Mouse (Mus musculus): ENCODE measurements around the gene Gps2. TPM values are rescaled to one million over a fixed set of nuclear protein-coding genes. Genes with fewer than 3 reads are reported as not detected.
A peak's percentile ranks its signal among the peaks of the same experiment; 100 is the strongest.

The Gps2 gene
- polyA plus RNA-seq, 1 experiment from 2014 or later: 62.9 TPM

DNA sequence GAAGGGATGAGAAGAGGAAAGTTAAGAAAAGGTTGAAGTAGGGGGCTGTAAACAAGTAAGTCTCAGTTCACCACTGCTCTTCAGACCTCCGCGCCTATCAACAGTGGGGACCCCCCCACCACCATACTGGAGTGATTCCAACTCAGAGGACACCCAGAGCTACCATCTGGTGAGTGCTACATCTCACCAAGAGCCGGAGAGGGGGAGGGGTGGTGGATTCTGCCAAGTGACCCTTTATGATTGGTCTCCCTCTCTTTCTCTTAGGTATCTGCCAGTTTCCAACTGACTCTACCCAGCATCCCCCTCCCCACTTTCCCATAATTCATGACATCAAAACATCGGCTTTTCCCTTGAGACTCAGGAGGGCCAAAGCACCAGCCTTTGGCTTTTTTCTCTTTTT lies 27.3 kb downstream of the Gps2 start:
- peak; percentile 39 for DNase-seq (ENCODE audit: low spot score)
- ATAC-seq: no peak
- 73% methylated on average over 4 of the region's 4 CpGs for whole genome bisulfite sequencing

GRCm38 (mm10) chr11:69945216-69945615 lies 31.5 kb downstream of the Gps2 start:
- DNase-seq (ENCODE audit: low spot score) (no peak), ATAC-seq (no peak)
- Histone ChIP-seq H3K27me3 (replicated peaks; ENCODE audit: control insufficient read depth, insufficient read depth, low read length) (no peaks in the 10 kb centered on the region), H3K4me3 (ENCODE audit: low read depth, low read length) (no peak overlapping the region), H3K36me3 (ENCODE audit: control insufficient read depth, insufficient read depth, low read length) (peaks cover 11% of the 10 kb centered on the region), H3K9me3 (replicated peaks; ENCODE audit: control insufficient read depth, low read length) (no peaks in the 10 kb centered on the region), H3K4me2 (ENCODE audit: low read length) (no peak overlapping the region), H3K9ac (ENCODE audit: low read length) (no peak overlapping the region), H3K4me1 (ENCODE audit: control insufficient read depth, insufficient read depth, low read length) (peaks cover 10% of the 10 kb centered on the region), H3K27ac (ENCODE audit: low read depth, low read length) (no peak overlapping the region)
- WGBS: 86% methylated on average over 13 of the region's 13 CpGs

More for the DNA sequence above, 27.3 kb downstream of the Gps2 start:
- Histone ChIP-seq H3K4me2 (ENCODE audit: low read length) (no peak overlapping the region), H3K4me3 (ENCODE audit: low read depth, low read length) (no peak overlapping the region), H3K4me1 (ENCODE audit: control insufficient read depth, insufficient read depth, low read length) (peaks cover 2% of the 10 kb centered on the region; the same call in 1 of the 2 replicates), H3K27ac (ENCODE audit: low read depth, low read length) (no peak overlapping the region), H3K27me3 (replicated peaks; ENCODE audit: control insufficient read depth, insufficient read depth, low read length) (peaks cover 9% of the 10 kb centered on the region; the same call in 1 of the 2 replicates), H3K9me3 (replicated peaks; ENCODE audit: control insufficient read depth, low read length) (no peaks in the 10 kb centered on the region), H3K9ac (ENCODE audit: low read length) (no peak overlapping the region), H3K36me3 (ENCODE audit: control insufficient read depth, insufficient read depth, low read length) (peaks cover 11% of the 10 kb centered on the region)

- WGBS: 91% methylated on average over 18 of the region's 18 CpGs
- ATAC-seq (no peak), DNase-seq (ENCODE audit: low spot score) (no peak)
- Histone ChIP-seq H3K36me3 (ENCODE audit: control insufficient read depth, insufficient read depth, low read length) (peaks cover 11% of the 10 kb centered on the region), H3K9ac (ENCODE audit: low read length) (no peak overlapping the region), H3K27me3 (replicated peaks; ENCODE audit: control insufficient read depth, insufficient read depth, low read length) (no peaks in the 10 kb centered on the region), H3K27ac (ENCODE audit: low read depth, low read length) (no peak overlapping the region), H3K4me2 (ENCODE audit: low read length) (peak overlapping the region; percentile 59; the same call in 1 of the 2 replicates), H3K9me3 (replicated peaks; ENCODE audit: control insufficient read depth, low read length) (no peaks in the 10 kb centered on the region), H3K4me1 (ENCODE audit: control insufficient read depth, insufficient read depth, low read length) (peaks cover 10% of the 10 kb centered on the region), H3K4me3 (ENCODE audit: low read depth, low read length) (no peak overlapping the region)
Measured at GRCm38 (mm10) chr11:69945997-69946891, 32.6 kb downstream of the Gps2 start.

DNA sequence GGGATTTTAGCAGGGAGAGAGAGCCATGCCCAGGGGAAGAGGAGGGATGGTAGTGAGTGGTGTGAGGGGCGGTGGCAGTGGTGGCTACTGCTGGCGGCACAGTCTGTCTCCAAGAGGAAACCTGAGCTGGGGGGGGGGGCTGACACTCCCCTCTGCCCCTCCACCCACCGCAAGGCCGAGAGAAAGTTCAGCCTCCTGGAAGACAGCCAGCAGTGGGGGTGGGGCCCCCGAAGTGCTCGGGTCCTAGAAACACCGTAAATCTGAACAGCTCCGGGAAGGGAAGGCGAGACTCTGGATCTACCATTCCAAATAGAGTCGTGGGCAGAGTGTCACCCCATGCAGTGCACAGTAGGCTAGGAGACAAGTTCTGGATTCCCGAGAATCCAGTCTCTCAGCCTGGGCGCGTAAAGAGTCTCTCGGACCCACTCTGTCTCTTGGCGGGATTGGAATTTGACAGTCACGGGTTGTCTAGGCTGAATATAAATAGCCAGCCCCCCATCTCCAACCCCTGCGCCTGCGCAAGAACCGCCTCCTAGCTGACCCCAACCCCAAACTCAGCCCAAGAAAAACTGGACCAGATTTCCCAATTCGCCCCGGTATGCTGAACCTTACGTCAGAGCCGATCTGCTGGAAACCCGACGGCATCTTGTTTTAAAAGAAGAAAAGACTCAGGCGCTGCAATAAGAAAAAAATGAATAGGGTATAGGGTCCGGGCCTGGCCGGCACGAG lies 33.8 kb downstream of the Gps2 start:
- Histone ChIP-seq H3K4me1 (ENCODE audit: control insufficient read depth, insufficient read depth, low read length) (peaks cover 10% of the 10 kb centered on the region), H3K36me3 (ENCODE audit: control insufficient read depth, insufficient read depth, low read length) (peaks cover 11% of the 10 kb centered on the region), H3K4me3 (ENCODE audit: low read depth, low read length) (peak overlapping the region; percentile 43), H3K27me3 (replicated peaks; ENCODE audit: control insufficient read depth, insufficient read depth, low read length) (no peaks in the 10 kb centered on the region), H3K9ac (ENCODE audit: low read length) (peak overlapping the region; percentile 59), H3K9me3 (replicated peaks; ENCODE audit: control insufficient read depth, low read length) (no peaks in the 10 kb centered on the region), H3K27ac (ENCODE audit: low read depth, low read length) (peak overlapping the region; percentile 39; the same call in 1 of the 2 replicates), H3K4me2 (ENCODE audit: low read length) (peak overlapping the region; percentile 59)
- ATAC-seq: peak; percentile 38
- DNase-seq (ENCODE audit: low spot score): peak; percentile 53
- under 1% methylated on average over 29 of the region's 29 CpGs for WGBS

DNA sequence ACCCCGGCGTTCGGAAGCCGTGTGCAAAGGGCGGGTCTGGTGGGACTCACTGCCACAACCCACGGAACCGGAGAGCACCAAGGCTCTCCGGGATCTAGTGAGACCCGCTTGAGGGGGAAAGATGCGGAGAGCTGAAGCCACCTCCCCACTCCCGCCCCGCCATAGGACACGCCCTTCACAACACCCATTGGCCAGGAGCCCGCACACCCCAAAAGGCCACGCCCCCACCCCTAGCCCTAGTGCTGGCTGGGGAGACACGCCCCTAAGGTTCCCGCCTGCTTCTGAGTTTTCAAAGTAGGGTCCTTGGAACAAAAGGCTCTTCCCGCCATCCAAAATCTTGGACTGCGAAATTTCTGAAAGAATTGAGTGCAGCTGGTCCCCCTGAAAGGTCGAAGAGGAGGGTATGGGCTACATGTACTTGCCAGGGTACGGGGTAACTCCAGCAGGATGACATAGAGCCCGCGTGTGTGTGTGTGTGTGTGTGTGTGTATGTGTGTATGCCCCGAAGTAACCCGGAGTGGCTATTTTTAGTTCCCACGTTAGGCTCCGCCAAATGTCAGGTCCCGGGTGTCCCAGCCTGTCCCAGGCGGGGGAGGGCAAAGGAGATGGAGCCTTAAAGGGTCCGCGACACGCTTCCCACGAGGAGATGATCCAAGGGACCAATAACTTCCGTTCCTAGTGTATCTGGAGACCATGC lies 34.5 kb downstream of the Gps2 start, which contains the start of gene Slc2a4:
TSS of gene Slc2a4 (minus strand) at position 123 of the 697 bp plus-strand sequence.
- peaks cover 10% of the 10 kb centered on the region for H3K4me1 ChIP-seq (ENCODE audit: control insufficient read depth, insufficient read depth, low read length)
- H3K36me3 ChIP-seq (ENCODE audit: control insufficient read depth, insufficient read depth, low read length): peaks cover 9% of the 10 kb centered on the region

DNA sequence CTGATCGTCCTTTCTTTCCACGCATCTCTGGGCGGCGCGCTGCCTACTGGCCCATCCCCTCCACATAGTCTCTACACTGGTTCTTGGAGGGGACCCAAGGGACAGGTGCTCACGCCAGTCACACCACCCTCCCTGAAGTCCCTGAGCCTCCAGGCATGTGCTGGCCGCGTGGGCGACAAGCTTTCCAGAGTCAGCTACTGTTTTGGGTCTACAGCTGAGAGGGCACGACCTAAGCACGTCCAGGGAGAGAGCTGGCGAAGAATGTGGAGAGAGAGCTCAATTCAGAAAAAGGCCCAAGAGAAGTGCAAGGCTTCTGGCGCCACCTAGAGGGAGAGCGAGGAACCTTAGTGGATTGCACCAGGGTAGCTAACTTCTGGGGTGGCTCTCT lies 35.1 kb downstream of the Gps2 start:
- Histone ChIP-seq H3K9ac (ENCODE audit: low read length) (peak overlapping the region; percentile 59), H3K4me3 (ENCODE audit: low read depth, low read length) (peak overlapping the region; percentile 43), H3K4me1 (ENCODE audit: control insufficient read depth, insufficient read depth, low read length) (peaks cover 10% of the 10 kb centered on the region), H3K36me3 (ENCODE audit: control insufficient read depth, insufficient read depth, low read length) (peaks cover 8% of the 10 kb centered on the region), H3K27ac (ENCODE audit: low read depth, low read length) (peak overlapping the region; percentile 80), H3K27me3 (replicated peaks; ENCODE audit: control insufficient read depth, insufficient read depth, low read length) (no peaks in the 10 kb centered on the region), H3K9me3 (replicated peaks; ENCODE audit: control insufficient read depth, low read length) (no peaks in the 10 kb centered on the region), H3K4me2 (ENCODE audit: low read length) (peak overlapping the region; percentile 59)
- 0% methylated on average over 14 of the region's 14 CpGs for WGBS
- ATAC-seq: peak; percentile 63
- DNase-seq (ENCODE audit: low spot score): peak; percentile 90

More for the DNA sequence above, 34.5 kb downstream of the Gps2 start, which contains the start of gene Slc2a4:
- Histone ChIP-seq H3K4me2 (ENCODE audit: low read length) (peak within 1 kb of the TSS; percentile 59), H3K9ac (ENCODE audit: low read length) (peak within 1 kb of the TSS; percentile 59), H3K9me3 (replicated peaks; ENCODE audit: control insufficient read depth, low read length) (no peaks in the 10 kb centered on the region), H3K27me3 (replicated peaks; ENCODE audit: control insufficient read depth, insufficient read depth, low read length) (no peaks in the 10 kb centered on the region), H3K4me3 (ENCODE audit: low read depth, low read length) (peak within 1 kb of the TSS; percentile 43), H3K27ac (ENCODE audit: low read depth, low read length) (peak within 1 kb of the TSS; percentile 80)
- under 1% methylated on average over 33 of the region's 34 CpGs for WGBS
- ATAC-seq (peak; percentile 96), DNase-seq (ENCODE audit: low spot score) (peak; percentile 96)

- no peak for DNase-seq (ENCODE audit: low spot score)
- Histone ChIP-seq H3K4me3 (ENCODE audit: low read depth, low read length) (no peak overlapping the region), H3K27ac (ENCODE audit: low read depth, low read length) (no peak overlapping the region), H3K9ac (ENCODE audit: low read length) (no peak overlapping the region), H3K27me3 (replicated peaks; ENCODE audit: control insufficient read depth, insufficient read depth, low read length) (no peaks in the 10 kb centered on the region), H3K36me3 (ENCODE audit: control insufficient read depth, insufficient read depth, low read length) (no peaks in the 10 kb centered on the region), H3K4me2 (ENCODE audit: low read length) (no peak overlapping the region), H3K4me1 (ENCODE audit: control insufficient read depth, insufficient read depth, low read length) (peaks cover 10% of the 10 kb centered on the region), H3K9me3 (replicated peaks; ENCODE audit: control insufficient read depth, low read length) (no peaks in the 10 kb centered on the region)
- ATAC-seq: no peak
- 39% methylated on average over 4 of the region's 4 CpGs for WGBS
Measured at GRCm38 (mm10) chr11:69950807-69951459, 37.2 kb downstream of the Gps2 start.

DNA sequence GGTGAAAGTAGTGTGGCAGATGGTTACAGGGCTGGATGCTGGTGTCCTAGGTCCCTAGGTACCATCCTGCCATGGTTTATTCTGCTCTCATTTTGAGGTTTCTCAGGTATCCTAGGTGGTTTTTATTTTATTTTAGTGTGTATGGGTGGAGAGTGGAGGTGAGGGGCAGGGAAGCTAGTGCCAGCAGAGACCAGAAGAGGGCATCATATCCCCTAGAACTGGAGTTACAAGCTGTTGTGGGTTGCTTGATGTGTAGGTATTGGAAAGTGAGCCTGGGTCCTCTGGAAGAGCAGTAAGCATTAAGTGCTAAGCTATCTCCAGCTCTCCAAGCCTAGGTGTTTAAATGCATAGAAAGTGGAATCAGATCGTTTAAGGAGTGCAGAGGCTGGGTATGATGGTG lies 38.6 kb downstream of the Gps2 start:
- Histone ChIP-seq H3K27me3 (replicated peaks; ENCODE audit: control insufficient read depth, insufficient read depth, low read length) (no peaks in the 10 kb centered on the region), H3K4me2 (ENCODE audit: low read length) (no peak overlapping the region), H3K9ac (ENCODE audit: low read length) (no peak overlapping the region), H3K27ac (ENCODE audit: low read depth, low read length) (no peak overlapping the region), H3K9me3 (replicated peaks; ENCODE audit: control insufficient read depth, low read length) (no peaks in the 10 kb centered on the region), H3K4me1 (ENCODE audit: control insufficient read depth, insufficient read depth, low read length) (peaks cover 10% of the 10 kb centered on the region), H3K36me3 (ENCODE audit: control insufficient read depth, insufficient read depth, low read length) (no peaks in the 10 kb centered on the region), H3K4me3 (ENCODE audit: low read depth, low read length) (no peak overlapping the region)
- DNase-seq (ENCODE audit: low spot score) (no peak), ATAC-seq (no peak)
- WGBS: 47% methylated on average over 1 of the region's 1 CpGs
